Mouse (Mus musculus) testis, adult 2 months (tissue): ENCODE measurements around the gene Prr29. TPM values are rescaled to one million over a fixed set of nuclear protein-coding genes. Genes with fewer than 3 reads are reported as not detected.

Source experiments
- H3K27ac ChIP-seq: fragments of 200-500 bp; 2 replicates; pipeline ENCODE4 v1.5.1; 2012; ENCODE audit warnings: low read depth, low read length; ENCODE audit not compliant: control insufficient read depth, insufficient read depth
- H3K27me3 ChIP-seq: fragments of 200-500 bp; 2 replicates; pipeline ENCODE4 v1.6.1; 2012; ENCODE audit warnings: mild to moderate bottlenecking, low read length, moderate library complexity; ENCODE audit not compliant: control insufficient read depth, insufficient read depth
- H3K36me3 ChIP-seq: fragments of 200-500 bp; 2 replicates; pipeline ENCODE4 v1.6.1; 2012; ENCODE audit warnings: mild to moderate bottlenecking, low read length; ENCODE audit not compliant: control insufficient read depth, insufficient read depth
- H3K4me1 ChIP-seq: fragments of 200-500 bp; 2 replicates; pipeline ENCODE4 v1.6.1; 2012; ENCODE audit warnings: low read length; ENCODE audit not compliant: control insufficient read depth, insufficient read depth
- H3K4me3 ChIP-seq: fragments of 200-500 bp; 2 replicates; pipeline ENCODE4 v1.5.1; 2012; ENCODE audit warnings: low read depth, mild to moderate bottlenecking, low read length, moderate library complexity, mixed read lengths; ENCODE audit not compliant: control insufficient read depth
- CTCF ChIP-seq: fragments of 200-500 bp; IDR thresholded peaks from 2 replicates; pipeline ENCODE4 v1.5.1; 2012; ENCODE audit warnings: low read depth, mild to moderate bottlenecking, inconsistent platforms, low read length, moderate library complexity; ENCODE audit not compliant: control insufficient read depth, insufficient read depth, insufficient replicate concordance
- POLR2A ChIP-seq: fragments of 200-500 bp; IDR thresholded peaks from 2 replicates; pipeline ENCODE4 v1.6.1; 2012; ENCODE audit warnings: low read depth, mild to moderate bottlenecking, inconsistent platforms, low read length, moderate library complexity; ENCODE audit not compliant: control insufficient read depth
- polyA plus RNA-seq: library from polyadenylated mRNA; depleted of rRNA; stranded (reverse); fragments of >200 nt; gene quantifications from 2 replicates; pipeline ENCODE4 v1.2.3, GENCODE M21; 2012

Prr29 gene
- polyA plus RNA-seq, 1 experiment = 0.40 TPM

DNA sequence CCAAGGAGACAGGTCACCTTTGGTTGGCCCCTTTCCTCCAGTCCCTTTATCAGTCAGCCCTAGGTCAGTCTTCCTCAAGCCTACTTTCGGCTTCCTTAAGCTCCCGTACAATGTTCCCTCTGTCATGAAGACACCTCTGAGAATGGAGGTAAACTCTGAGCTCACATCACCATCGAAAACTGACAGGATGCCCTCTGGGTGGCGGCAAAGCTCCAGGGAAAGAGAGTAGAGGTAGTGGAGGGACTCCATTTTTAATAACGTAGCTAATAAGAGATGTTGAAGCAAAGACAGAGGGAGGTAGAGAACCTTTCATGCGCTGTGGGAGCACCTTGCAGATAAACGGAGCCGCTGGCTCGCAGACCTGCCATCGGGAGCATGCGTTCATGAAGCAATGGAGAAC is 15.7 kb downstream of the Prr29 start:
- no peaks in the 10 kb centered on the region for H3K36me3 ChIP-seq
- no peak for TF ChIP-seq CTCF
- no peak for TF ChIP-seq POLR2A
- H3K27ac ChIP-seq = no peak overlapping the region
- no peak overlapping the region for H3K4me3 ChIP-seq
- H3K27me3 ChIP-seq = no peaks in the 10 kb centered on the region
- no peaks in the 10 kb centered on the region for H3K4me1 ChIP-seq

DNA sequence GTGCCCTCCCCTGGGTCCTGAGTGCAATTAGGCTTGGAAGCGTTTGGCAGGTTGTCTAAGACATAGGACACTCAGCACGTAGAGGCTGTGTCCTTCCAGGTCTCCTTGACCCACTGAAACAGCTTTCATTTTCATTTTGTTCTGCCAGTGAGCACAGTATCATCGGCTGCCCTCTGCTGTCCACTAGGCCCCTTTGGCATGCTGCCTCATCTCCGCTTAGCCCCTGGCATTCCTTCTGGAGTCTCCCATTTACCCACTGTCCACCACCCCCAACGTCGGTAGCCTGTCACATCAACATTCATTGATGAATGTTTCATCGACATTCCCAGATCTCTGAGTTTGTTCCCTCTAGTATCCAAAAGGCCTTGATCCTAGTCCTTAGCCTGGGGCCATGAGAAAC is 16.6 kb downstream of the Prr29 start:
- H3K27ac ChIP-seq = no peak overlapping the region

DNA sequence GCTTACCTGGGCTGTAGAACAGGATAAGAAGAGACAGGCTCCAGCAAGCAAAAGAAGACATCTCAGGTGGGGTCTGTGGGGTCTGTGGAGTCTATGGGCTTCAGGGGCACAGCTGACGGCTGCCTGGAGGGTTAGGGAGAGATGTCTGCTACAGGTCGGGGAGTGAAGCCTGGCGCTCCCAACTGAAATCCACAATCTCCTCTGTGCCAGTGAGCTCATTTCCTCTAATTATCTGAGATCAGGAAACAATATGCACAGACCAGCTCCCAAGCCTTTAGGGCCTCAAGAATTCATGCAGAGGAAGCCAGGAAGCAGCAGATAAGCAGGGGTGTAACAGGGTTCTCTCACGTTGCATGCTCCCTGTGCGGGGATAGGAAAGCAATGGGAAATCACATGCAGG is 17.2 kb downstream of the Prr29 start:
- Histone ChIP-seq H3K36me3 (no peaks in the 10 kb centered on the region), H3K4me1 (no peaks in the 10 kb centered on the region), H3K27ac (no peak overlapping the region), H3K27me3 (no peaks in the 10 kb centered on the region), H3K4me3 (no peak overlapping the region)
- TF ChIP-seq CTCF (no peak), POLR2A (no peak)

More for the DNA sequence above, 16.6 kb downstream of the Prr29 start:
- Histone ChIP-seq H3K4me1 (no peaks in the 10 kb centered on the region), H3K36me3 (no peaks in the 10 kb centered on the region), H3K27me3 (no peaks in the 10 kb centered on the region), H3K4me3 (no peak overlapping the region)
- TF ChIP-seq CTCF (no peak), POLR2A (no peak)

DNA sequence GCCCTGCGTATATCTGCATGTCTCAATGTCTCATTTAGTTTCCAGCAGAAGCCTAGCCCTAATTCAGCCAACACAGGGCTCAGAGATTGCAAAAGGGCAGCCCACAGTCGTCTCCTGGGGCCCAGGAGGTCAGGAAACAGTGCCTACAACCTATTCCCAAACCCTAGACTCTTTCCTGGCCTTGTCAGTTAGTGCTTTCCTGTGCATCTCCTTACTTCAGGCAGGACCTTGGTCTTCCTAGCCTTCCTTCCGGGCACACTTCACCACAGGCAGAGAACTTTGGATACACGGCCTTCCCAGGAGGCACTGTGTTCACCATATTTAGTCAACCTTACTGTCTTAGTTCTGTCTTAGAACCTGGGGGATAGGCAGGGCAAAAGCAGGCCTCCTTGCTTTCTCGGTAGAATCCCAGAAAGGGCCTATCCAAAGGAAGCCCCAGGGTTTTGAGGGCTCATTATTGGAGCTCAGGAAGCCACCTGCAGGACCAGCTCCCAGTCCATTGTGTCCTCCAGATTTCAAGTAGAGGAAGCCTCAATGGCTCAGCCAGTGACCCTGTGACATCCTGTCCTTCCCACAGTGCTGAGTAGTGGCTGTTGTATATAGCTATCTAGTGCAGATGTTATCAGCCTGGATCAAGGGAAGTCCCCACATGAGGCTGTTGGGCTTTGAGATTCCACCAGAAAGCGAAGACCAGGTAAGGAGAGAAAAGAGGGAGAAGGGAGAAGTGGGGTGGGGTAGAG is 17.9 kb downstream of the Prr29 start:
- Histone ChIP-seq H3K36me3 (no peaks in the 10 kb centered on the region), H3K4me3 (no peak overlapping the region), H3K27ac (no peak overlapping the region), H3K27me3 (no peaks in the 10 kb centered on the region), H3K4me1 (no peaks in the 10 kb centered on the region)
- TF ChIP-seq POLR2A = no peak
- TF ChIP-seq CTCF = no peak

DNA sequence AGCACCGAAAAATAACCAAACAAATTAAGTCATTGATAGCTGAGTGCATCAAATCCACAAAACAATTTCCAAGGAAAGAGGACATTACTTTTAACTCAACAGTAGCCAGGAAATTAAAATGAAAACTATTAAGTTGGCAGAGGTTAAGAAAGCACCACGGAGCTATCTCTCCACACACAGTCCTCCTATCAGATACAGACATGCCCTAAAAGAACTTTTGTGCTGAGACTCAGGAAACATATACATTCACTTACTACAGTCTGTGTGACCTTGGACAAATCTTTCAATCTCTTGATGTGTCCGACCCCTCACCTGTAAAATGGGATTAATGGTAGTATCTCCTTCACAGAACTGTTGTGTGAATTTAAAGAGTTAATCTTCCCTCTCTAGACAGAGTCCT is 21.1 kb downstream of the Prr29 start:
- Histone ChIP-seq H3K27ac (no peak overlapping the region), H3K27me3 (no peaks in the 10 kb centered on the region), H3K4me1 (0 out of 2 replicates have a peak, but pooled peaks cover 2% of the 10 kb centered on the region), H3K36me3 (no peaks in the 10 kb centered on the region), H3K4me3 (no peak overlapping the region)
- TF ChIP-seq POLR2A (no peak), CTCF (no peak)

DNA sequence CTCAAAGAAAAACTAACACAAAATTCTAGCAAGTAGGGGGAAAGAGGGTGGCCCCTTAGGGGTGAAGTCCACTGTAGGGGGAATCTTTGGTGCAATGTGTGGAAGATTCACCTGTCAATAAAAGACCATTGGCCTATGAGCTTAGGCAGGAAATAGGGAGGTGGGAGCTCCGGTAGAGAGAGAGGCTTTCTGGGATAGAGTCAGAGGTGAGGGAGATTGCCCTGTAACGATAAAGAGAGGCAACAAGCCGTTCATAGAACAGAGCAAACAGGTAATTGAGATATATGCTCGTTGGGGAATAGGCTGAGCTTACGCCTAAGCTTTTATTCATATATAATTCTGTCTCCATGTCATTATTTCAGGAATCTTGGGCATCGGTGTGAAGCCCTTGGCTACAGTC is 21.7 kb downstream of the Prr29 start:
- no peak for TF ChIP-seq POLR2A
- no peak for TF ChIP-seq CTCF
- Histone ChIP-seq H3K4me1 (0 out of 2 replicates have a peak, but pooled peaks cover 2% of the 10 kb centered on the region), H3K27ac (no peak overlapping the region), H3K27me3 (no peaks in the 10 kb centered on the region), H3K36me3 (no peaks in the 10 kb centered on the region), H3K4me3 (no peak overlapping the region)

DNA sequence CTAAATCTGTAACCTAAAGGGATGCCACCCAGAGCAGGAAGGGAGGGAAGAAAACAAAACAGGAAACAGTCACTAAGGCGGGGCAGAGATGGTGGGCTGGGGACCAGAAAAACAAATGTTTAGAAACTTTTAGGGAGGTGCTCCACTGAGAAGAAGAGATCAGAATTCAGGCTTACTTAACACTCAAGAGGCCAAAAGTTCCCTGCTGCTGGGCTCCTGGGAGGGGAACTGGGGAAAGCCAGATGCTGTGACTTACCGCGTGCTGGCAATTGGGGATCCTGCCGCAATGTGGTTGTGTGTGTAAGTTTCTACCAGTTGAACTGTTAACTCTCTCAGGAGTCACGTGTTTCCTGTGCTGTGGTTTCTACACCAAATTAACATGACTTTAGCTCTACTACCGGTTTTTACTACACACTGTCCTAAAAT is 22.5 kb downstream of the Prr29 start, which contains the start of gene Icam2:
TSS of gene Icam2 (minus strand) at position 285 of the 426 bp plus-strand sequence.
- Histone ChIP-seq H3K36me3 (no peaks in the 10 kb centered on the region), H3K27ac (no peak within 1 kb of the TSS), H3K27me3 (no peaks in the 10 kb centered on the region), H3K4me1 (0 out of 2 replicates have a peak, but pooled peaks cover 2% of the 10 kb centered on the region), H3K4me3 (no peak within 1 kb of the TSS)
- TF ChIP-seq CTCF (no peak), POLR2A (no peak)

DNA sequence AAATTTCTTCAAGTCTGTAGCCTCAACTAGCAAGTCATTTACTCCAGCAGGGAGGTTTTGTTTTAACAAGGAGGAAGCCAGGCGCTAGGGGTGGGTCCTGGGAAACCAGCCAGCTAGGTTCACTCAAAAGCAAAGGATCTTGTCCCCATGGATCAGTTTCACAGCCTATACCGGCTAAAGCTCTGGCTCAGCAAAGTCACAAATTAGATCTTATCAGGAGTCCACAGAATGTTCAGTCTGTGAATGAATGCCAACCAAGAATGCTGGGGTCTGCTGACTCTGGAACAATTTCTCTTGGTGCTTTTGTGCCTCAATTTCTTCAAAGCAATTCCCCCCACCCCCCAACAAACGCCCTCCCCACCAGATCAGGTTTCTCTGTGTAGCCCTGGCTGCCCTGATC is 24.3 kb downstream of the Prr29 start:
- peaks cover 2% of the 10 kb centered on the region; the same call in 1 of the 2 replicates for H3K4me1 ChIP-seq
- H3K27me3 ChIP-seq = no peaks in the 10 kb centered on the region
- H3K4me3 ChIP-seq = no peak overlapping the region
- TF ChIP-seq CTCF = no peak
- TF ChIP-seq POLR2A = no peak
- no peak overlapping the region for H3K27ac ChIP-seq
- no peaks in the 10 kb centered on the region for H3K36me3 ChIP-seq
